Mouse (Mus musculus): ENCODE measurements around the gene Spns1.
"Not testable (repeated sequence)": the region's sequence is repeated elsewhere in the genome, so short reads cannot be mapped to it uniquely, and the experiment has no call there.

The Spns1 gene

DNA sequence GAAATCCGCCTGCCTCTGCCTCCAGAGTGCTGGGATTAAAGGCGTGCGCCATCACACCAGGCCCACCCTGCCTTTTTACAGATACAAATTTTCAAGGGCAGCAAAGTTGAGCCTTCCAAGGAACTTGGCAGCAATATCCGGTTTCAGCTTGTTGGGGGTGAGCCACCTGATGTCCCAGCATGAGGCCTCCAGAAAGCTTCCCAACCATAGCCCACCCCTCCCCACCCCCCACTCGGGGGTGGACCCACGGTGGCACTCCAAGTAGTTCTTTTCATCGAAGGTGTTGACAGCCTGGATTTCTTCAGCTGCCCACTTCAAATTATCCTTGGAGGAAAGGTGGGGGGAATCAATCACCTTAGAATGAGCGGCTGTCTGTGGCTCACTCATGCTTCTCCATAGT lies 38.3 kb downstream of the Spns1 start:
- peak; percentile 90 for DNase-seq (ENCODE audit: low read depth, low spot score)

DNA sequence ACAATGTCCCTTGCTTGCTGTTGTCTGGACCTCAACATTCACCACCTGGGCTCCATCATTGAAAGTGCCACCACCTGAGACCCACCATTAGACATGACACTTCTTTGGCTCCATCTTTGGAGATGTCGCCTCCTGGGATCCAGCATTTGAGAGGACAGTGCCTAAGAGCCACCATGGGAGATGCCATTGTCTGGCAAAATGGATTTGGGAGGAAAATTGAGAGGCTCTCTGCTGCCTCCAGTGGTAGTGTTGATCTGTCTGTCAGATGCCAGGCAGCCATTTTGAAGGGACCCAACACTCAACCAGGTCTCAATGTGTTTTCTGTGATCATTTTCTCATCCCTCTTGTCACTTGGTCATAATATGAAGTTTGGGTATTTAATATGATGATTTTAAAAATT lies 41.7 kb downstream of the Spns1 start:
- peak; percentile 71 for DNase-seq (ENCODE audit: low read depth, low spot score)

GRCm38 (mm10) chr7:126332691-126333090 lies 44.6 kb downstream of the Spns1 start:
- peak; percentile 59 for DNase-seq (ENCODE audit: low read depth, low spot score)

DNA sequence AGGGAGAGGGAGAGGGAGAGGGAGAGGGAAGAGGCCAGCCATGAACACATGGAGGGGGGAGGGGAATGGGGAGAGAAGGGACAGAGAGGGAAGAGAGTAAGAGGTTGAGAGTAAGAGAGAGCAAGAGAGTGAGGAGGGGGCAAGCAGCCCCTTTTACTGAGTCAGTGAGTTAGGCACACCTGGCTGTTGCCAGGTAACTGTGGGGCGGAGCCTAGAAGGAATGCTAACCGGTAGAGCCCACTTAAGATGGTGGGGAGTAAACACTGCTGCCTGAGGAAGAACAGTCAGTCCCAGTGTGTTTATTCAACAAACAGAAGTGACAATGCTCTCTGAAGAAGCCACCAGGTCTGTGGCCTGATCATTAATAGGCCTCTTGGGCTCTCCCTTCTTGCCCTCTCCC lies 46.6 kb downstream of the Spns1 start:
- DNase-seq (ENCODE audit: low read depth, low spot score), result peak; percentile 48

DNA sequence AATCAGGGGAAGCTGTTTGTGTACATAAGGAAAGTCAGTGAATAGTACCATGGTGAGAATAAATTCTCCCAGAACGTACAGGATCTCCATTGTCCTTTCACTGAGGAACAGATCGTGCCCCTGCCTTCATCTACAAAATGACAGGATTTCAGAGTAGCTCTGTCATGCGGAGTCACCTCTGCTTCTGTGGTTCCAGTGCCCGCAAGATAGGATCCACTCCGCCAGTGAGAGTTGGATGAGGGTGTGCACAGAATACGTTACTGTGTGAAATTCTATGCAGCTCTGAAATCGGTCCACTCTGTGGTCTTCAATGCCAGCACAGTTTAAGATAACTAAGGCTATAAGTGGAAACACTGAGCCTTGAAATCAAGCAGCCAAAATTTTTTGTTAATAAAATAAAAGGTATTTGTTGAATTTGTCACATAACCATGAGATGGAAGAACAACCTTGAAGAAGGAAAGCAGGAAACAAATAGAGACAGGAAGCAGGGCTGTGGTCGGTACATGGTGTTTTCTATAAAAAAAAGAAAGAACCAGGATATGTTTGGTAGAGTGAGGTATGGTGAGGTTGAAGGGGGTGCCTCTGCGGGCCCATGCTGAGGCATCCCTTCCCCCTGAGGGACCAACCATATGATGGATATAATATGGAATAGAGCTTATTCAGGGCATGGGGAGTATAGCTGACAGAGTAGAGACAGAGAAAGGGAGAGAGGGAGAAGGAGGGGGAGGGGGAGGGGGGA lies 47.2 kb downstream of the Spns1 start:
- DNase-seq (ENCODE audit: low read depth, low spot score), result no peak

DNA sequence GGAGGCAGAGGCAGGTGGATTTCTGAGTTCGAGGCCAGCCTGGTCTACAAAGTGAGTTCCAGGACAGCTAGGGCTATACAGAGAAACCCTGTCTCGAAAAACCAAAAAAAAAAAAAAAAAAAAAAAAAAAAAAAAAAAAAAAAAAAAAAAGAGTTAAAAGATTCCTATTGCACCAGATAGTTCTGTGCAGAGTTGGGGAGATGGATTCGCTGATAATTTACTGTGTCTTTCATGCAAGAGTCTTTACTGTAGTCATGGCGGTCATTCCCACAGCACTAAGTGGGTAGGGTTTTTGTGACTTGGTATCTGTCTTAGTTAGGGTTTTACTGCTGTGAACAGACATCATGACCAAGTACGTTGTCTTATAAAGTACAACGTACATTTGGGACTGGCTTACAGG lies 48.4 kb downstream of the Spns1 start:
- DNase-seq (ENCODE audit: low read depth, low spot score), result not testable (repeated sequence)

DNA sequence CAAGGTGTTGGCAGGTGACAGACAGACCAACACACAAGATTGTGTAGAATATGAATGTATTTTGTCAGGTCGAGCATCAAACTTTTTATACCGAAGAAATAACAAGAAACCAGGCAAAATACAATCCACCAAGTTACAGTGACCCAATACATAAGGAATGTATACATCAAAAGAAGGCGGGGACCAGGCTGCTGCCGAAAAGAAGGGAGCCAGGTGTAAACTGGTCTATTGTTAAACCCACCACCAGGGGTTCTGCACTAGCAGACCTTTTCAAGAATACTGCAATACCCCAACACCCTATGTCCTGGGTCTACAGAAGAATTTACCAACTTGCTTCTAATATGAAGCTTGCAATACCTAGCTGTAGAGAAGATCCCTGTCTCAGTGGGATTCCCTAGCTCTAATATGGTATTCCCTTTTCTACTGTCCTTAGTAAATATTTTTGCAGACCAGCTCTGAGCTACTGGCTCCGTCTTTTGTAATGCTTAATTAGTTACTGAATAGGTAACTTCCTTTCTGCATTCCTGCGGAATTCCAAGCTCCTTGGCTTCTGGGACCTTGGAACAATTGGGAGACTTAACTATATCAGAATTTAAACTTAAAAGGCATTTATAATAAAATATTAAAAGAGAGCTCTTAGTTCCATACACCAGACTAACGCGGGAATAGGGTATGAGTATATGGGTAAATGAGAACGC lies 51.5 kb downstream of the Spns1 start:
- peak; percentile 57 for DNase-seq (ENCODE audit: low read depth, low spot score)

DNA sequence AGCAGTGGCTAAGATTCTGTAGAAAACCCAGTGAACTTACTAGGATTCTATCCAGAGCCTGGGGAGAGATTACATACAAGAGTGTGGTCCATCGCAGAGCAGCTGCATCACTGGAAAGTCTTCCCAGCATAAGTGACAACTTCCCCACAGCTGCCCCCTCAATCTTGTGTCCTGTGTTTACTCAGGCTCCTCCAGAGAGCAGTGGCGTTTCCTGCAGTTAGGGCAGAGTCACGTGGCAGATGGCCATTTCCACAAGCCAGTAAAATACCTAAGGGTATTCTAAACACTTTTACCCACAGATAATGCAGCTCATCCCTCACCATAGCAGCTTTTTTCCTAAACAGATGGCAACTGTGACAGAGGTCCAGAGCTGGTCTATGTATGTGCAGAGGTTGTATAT lies 52.5 kb downstream of the Spns1 start:
- DNase-seq (ENCODE audit: low read depth, low spot score), result no peak

DNA sequence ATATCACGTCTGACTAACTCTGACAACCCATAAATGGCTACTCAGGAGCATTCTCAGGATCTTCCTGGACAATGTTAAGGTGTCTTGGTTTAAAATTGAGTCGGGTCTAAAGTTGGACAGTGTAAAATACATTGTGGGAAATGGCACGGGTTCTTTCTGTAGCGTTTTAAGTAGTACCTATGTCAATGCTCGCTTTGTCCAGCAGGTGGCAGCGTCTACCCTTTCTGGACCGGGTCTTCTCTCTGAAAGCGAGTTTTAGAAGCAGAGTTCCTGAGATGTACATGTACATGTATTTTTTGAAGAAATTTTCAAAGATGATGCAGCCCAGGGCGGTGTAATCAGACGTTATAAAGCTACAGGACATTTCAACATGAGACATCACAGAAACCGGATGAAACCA lies 53.5 kb downstream of the Spns1 start:
- DNase-seq (ENCODE audit: low read depth, low spot score), result peak; percentile 88

Data from ES-CJ7 (cell line).